Mouse (Mus musculus): ENCODE data around the gene Gosr1.
"Not testable (repeated sequence)": the region's sequence is repeated elsewhere in the genome, so short reads cannot be mapped to it uniquely, and the experiment has no call there.

DNA sequence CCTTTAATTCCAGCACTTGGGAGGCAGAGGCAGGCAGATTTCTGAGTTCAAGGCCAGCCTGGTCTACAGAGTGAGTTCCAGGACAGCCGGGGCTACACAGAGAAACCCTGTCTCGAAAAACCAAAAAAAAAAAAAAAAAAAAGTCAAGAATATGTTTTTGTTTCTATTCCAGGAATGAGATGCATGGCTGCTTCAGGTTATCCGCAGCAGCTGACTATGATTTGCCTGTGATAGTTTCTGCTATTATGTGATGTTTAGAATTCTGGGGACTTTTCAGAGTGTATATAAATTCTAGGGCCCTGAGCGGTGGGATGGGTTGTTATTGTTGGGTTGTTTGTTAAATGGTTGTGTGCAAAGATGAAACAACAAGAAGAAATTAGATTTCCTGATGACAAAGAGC, 41.7 kb upstream of the Gosr1 start:
- not testable (repeated sequence) for TF ChIP-seq POLR2A (IDR thresholded peaks at IDR 0.05; ENCODE audit: control insufficient read depth, low read depth, low read length); CTCF (IDR thresholded peaks at IDR 0.05; ENCODE audit: control insufficient read depth, insufficient read depth, insufficient replicate concordance, low read depth, low read length)
